In the genomic region with DNA sequence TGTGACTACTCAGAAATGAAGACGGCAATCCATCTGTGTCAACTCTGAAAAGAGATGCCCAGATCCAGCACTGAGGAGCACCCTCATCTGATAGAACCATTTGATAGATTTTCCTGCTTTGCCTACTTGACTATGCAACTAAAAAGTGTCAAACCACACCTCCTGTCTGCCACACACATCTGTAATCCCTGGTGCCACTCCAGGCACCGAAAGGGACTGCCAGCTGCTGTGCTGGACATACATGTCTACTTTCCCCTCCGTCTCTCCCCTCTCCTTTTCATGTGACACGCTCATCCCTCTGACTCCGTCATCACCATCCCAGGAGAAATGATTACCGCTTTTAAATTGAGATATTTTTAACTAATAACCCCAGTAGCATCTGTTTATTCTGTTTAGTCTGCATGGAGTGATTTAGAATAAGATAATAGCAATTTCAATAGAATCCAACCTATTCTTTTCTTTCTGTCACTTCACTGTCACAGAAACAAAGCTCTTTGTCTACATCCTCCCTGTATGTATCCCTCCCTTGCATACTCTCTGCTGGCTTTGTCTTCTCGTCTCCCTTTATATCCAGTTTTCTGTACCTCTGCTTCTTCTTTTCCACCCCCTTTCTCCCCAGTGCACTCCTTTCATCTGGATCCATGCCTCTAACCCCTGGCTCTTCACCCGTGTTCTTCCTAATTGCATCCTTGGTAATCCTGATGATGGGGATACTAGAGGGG, we compare ENCODE assay signal across 31 mouse cellular contexts. TPM values are rescaled to one million over a fixed set of nuclear protein-coding genes. Genes with fewer than 3 reads are reported as not detected.
DNase-seq lines count a peak whose midpoint lies in the region; ATAC-seq and TF ChIP-seq lines count a peak whose summit lies in the region.
"Had no signal": no experiment of that assay in that cellular context is flagged by ENCODE, and none has a peak within 500 bp of the region (broad histone marks: within the 10 kb centered on the region; RNA-seq: fewer than 3 reads in every experiment).

No protein-coding gene starts in this region.

- no peak for DNase-seq in forebrain, embryonic 11.5 days (ENCODE audit: low spot score)
- peak; percentile 72 for DNase-seq in heart, adult 11 months
- DNase-seq in heart, adult 2 months, result no peak
- DNase-seq in lung, postnatal 0 days (ENCODE audit: low spot score), result no peak
- DNase-seq in stomach, postnatal 0 days (ENCODE audit: low spot score), result no peak
- DNase-seq: adrenal gland, adult 8-10 months; cerebellum, adult 11 months; cerebellum, adult 9-10 months; cerebellum, postnatal 36 days; gastrocnemius, postnatal 10 days; heart, postnatal 36 days; kidney, adult 9 months; kidney, postnatal 10 days; layer of hippocampus, postnatal 36 days; lung, postnatal 36 days; right cerebral cortex, postnatal 4 days; thymus, adult 18-20 months; thymus, postnatal 25 days had no signal

- H3K4me1 ChIP-seq in forebrain, embryonic 13.5 days, result no peaks in the 10 kb centered on the region
- H3K4me1 ChIP-seq in forebrain, embryonic 11.5 days (replicated peaks; ENCODE audit: control insufficient read depth, insufficient read depth, low read length), result no peaks in the 10 kb centered on the region
- peaks cover 1% of the 10 kb centered on the region; the same call in 1 of the 2 replicates for H3K4me1 ChIP-seq in heart, adult 2 months (ENCODE audit: control insufficient read depth, insufficient read depth, low read length)
- peaks cover 10% of the 10 kb centered on the region; the same call in 1 of the 2 replicates for H3K4me1 ChIP-seq in lung, embryonic 16.5 days (replicated peaks; ENCODE audit: control insufficient read depth, insufficient read depth, low read length)
- H3K4me1 ChIP-seq in lung, postnatal 0 days (ENCODE audit: insufficient read depth, low read depth, low read length), result peaks cover 7% of the 10 kb centered on the region; the same call in 1 of the 2 replicates
- no peaks in the 10 kb centered on the region for H3K4me1 ChIP-seq in stomach, embryonic 16.5 days (ENCODE audit: control insufficient read depth, insufficient read depth, low read length)
- no peaks in the 10 kb centered on the region for H3K4me1 ChIP-seq in stomach, postnatal 0 days (replicated peaks; ENCODE audit: control insufficient read depth, insufficient read depth)
- H3K4me1 ChIP-seq: stomach, embryonic 15.5 days had no signal

- no peak overlapping the region for H3K4me2 ChIP-seq in forebrain, embryonic 13.5 days
- H3K4me2 ChIP-seq in forebrain, embryonic 11.5 days (ENCODE audit: low read depth, low read length, severe bottlenecking), result no peak overlapping the region
- 0 out of 2 replicates have a peak overlapping the region, but pooled peaks have one; percentile 8 for H3K4me2 ChIP-seq in lung, embryonic 16.5 days (ENCODE audit: low read depth, low read length)
- no peak overlapping the region for H3K4me2 ChIP-seq in lung, postnatal 0 days (replicated peaks; ENCODE audit: low read depth, low read length)
- no peak overlapping the region for H3K4me2 ChIP-seq in stomach, embryonic 16.5 days (ENCODE audit: low read depth, low read length)
- no peak overlapping the region for H3K4me2 ChIP-seq in stomach, postnatal 0 days (replicated peaks; ENCODE audit: low read depth)
- H3K4me2 ChIP-seq: embryonic facial prominence, embryonic 12.5 days; heart, embryonic 11.5 days; limb, embryonic 15.5 days; lung, embryonic 14.5 days; neural tube, embryonic 13.5 days; stomach, embryonic 15.5 days had no signal

- no peak for ATAC-seq in forebrain, embryonic 13.5 days
- ATAC-seq in forebrain, embryonic 11.5 days (replicated peaks; ENCODE audit: low FRiP score), result no peak
- ATAC-seq in lung, embryonic 16.5 days (ENCODE audit: low read depth), result no peak
- no peak for ATAC-seq in lung, postnatal 0 days
- ATAC-seq in stomach, embryonic 16.5 days (ENCODE audit: insufficient read depth, low FRiP score), result no peak
- no peak for ATAC-seq in stomach, postnatal 0 days (ENCODE audit: low FRiP score, low TSS enrichment)
- ATAC-seq: intestine, embryonic 16.5 days had no signal

- no peak for TF ChIP-seq POLR2A in heart, adult 2 months (IDR thresholded peaks at IDR 0.05; ENCODE audit: insufficient read depth, low read depth, low read length)

- 0 out of 2 replicates have a peak overlapping the region, but pooled peaks have one; percentile 6 for H3K27ac ChIP-seq in forebrain, embryonic 13.5 days
- no peak overlapping the region for H3K27ac ChIP-seq in forebrain, embryonic 11.5 days (ENCODE audit: low read depth, low read length)
- no peak overlapping the region for H3K27ac ChIP-seq in heart, adult 2 months
- no peak overlapping the region for H3K27ac ChIP-seq in lung, embryonic 16.5 days (ENCODE audit: low read length)
- H3K27ac ChIP-seq in lung, postnatal 0 days (ENCODE audit: low read length), result no peak overlapping the region
- H3K27ac ChIP-seq in stomach, embryonic 16.5 days (ENCODE audit: low read length), result peak overlapping the region; percentile 29; the same call in 1 of the 2 replicates
- no peak overlapping the region for H3K27ac ChIP-seq in stomach, postnatal 0 days (replicated peaks)
- H3K27ac ChIP-seq: embryonic facial prominence, embryonic 12.5 days; limb, embryonic 10.5 days; limb, embryonic 15.5 days; liver, embryonic 14.5 days; neural tube, embryonic 13.5 days; stomach, embryonic 15.5 days had no signal

- no peak overlapping the region for H3K4me3 ChIP-seq in forebrain, embryonic 13.5 days
- no peak overlapping the region for H3K4me3 ChIP-seq in forebrain, embryonic 11.5 days (ENCODE audit: low read depth, low read length)
- no peak overlapping the region for H3K4me3 ChIP-seq in heart, adult 2 months
- H3K4me3 ChIP-seq in lung, embryonic 16.5 days (ENCODE audit: low read length), result no peak overlapping the region
- H3K4me3 ChIP-seq in lung, postnatal 0 days (ENCODE audit: low read depth, low read length), result no peak overlapping the region
- no peak overlapping the region for H3K4me3 ChIP-seq in stomach, embryonic 16.5 days (replicated peaks; ENCODE audit: low read length)
- no peak overlapping the region for H3K4me3 ChIP-seq in stomach, postnatal 0 days (ENCODE audit: low read depth, low read length)
- H3K4me3 ChIP-seq: embryonic facial prominence, embryonic 12.5 days; limb, embryonic 10.5 days; limb, embryonic 15.5 days; neural tube, embryonic 13.5 days; stomach, embryonic 15.5 days had no signal

- H3K9ac ChIP-seq in forebrain, embryonic 13.5 days, result no peak overlapping the region
- no peak overlapping the region for H3K9ac ChIP-seq in forebrain, embryonic 11.5 days (ENCODE audit: low read length)
- H3K9ac ChIP-seq in heart, adult 2 months (ENCODE audit: low read depth, low read length), result no peak overlapping the region
- no peak overlapping the region for H3K9ac ChIP-seq in lung, embryonic 16.5 days (ENCODE audit: low read length)
- no peak overlapping the region for H3K9ac ChIP-seq in lung, postnatal 0 days (replicated peaks; ENCODE audit: low read depth)
- H3K9ac ChIP-seq in stomach, embryonic 16.5 days (ENCODE audit: low read length), result no peak overlapping the region
- no peak overlapping the region for H3K9ac ChIP-seq in stomach, postnatal 0 days (ENCODE audit: low read length)
- H3K9ac ChIP-seq: embryonic facial prominence, embryonic 12.5 days; limb, embryonic 15.5 days; liver, embryonic 14.5 days; lung, embryonic 14.5 days; neural tube, embryonic 13.5 days; stomach, embryonic 15.5 days had no signal

- H3K27me3 ChIP-seq in forebrain, embryonic 13.5 days, result no peaks in the 10 kb centered on the region
- H3K27me3 ChIP-seq in forebrain, embryonic 11.5 days (ENCODE audit: control insufficient read depth, insufficient read depth, low read length), result no peaks in the 10 kb centered on the region
- no peaks in the 10 kb centered on the region for H3K27me3 ChIP-seq in heart, adult 2 months (ENCODE audit: control insufficient read depth, insufficient read depth, low read length)
- H3K27me3 ChIP-seq in lung, embryonic 16.5 days (ENCODE audit: control insufficient read depth, insufficient read depth, low read depth, low read length), result no peaks in the 10 kb centered on the region
- no peaks in the 10 kb centered on the region for H3K27me3 ChIP-seq in lung, postnatal 0 days (replicated peaks; ENCODE audit: insufficient read depth, low read length)
- no peaks in the 10 kb centered on the region for H3K27me3 ChIP-seq in stomach, embryonic 16.5 days (ENCODE audit: control insufficient read depth, insufficient read depth, low read length)
- no peaks in the 10 kb centered on the region for H3K27me3 ChIP-seq in stomach, postnatal 0 days (ENCODE audit: control insufficient read depth, insufficient read depth, low read length)
- H3K27me3 ChIP-seq: embryonic facial prominence, embryonic 12.5 days; limb, embryonic 15.5 days; neural tube, embryonic 13.5 days; stomach, embryonic 15.5 days had no signal

- 69% methylated on average over 8 of the region's 8 CpGs for WGBS in forebrain, embryonic 13.5 days
- 77% methylated on average over 8 of the region's 8 CpGs for WGBS in forebrain, embryonic 11.5 days
- WGBS in heart, adult 2 months, result 68% methylated on average over 8 of the region's 8 CpGs
- 73% methylated on average over 8 of the region's 8 CpGs for WGBS in lung, embryonic 16.5 days
- 72% methylated on average over 8 of the region's 8 CpGs for WGBS in lung, postnatal 0 days
- 70% methylated on average over 8 of the region's 8 CpGs for WGBS in stomach, embryonic 16.5 days
- 78% methylated on average over 8 of the region's 8 CpGs for WGBS in stomach, postnatal 0 days

- intact Hi-C loops in heart, adult 2 months (cut with DNase I), result no loop called here

- no peaks in the 10 kb centered on the region for H3K9me3 ChIP-seq in forebrain, embryonic 13.5 days (replicated peaks)
- no peaks in the 10 kb centered on the region for H3K9me3 ChIP-seq in forebrain, embryonic 11.5 days (ENCODE audit: control insufficient read depth, low read length)
- H3K9me3 ChIP-seq in lung, embryonic 16.5 days (ENCODE audit: control insufficient read depth, low read length), result no peaks in the 10 kb centered on the region
- no peaks in the 10 kb centered on the region for H3K9me3 ChIP-seq in lung, postnatal 0 days (ENCODE audit: low read length)
- H3K9me3 ChIP-seq in stomach, embryonic 16.5 days (replicated peaks; ENCODE audit: control insufficient read depth, low read length), result no peaks in the 10 kb centered on the region
- no peaks in the 10 kb centered on the region for H3K9me3 ChIP-seq in stomach, postnatal 0 days (ENCODE audit: control insufficient read depth, low read length)
- H3K9me3 ChIP-seq: embryonic facial prominence, embryonic 12.5 days; G1E; limb, embryonic 10.5 days; limb, embryonic 15.5 days; neural tube, embryonic 13.5 days; stomach, embryonic 15.5 days had no signal

- no peaks in the 10 kb centered on the region for H3K36me3 ChIP-seq in forebrain, embryonic 13.5 days (ENCODE audit: poor library complexity, severe bottlenecking)
- H3K36me3 ChIP-seq in forebrain, embryonic 11.5 days (ENCODE audit: control insufficient read depth, insufficient read depth, low read length), result no peaks in the 10 kb centered on the region
- H3K36me3 ChIP-seq in heart, adult 2 months (ENCODE audit: control insufficient read depth, insufficient read depth, low read length), result no peaks in the 10 kb centered on the region
- H3K36me3 ChIP-seq in lung, embryonic 16.5 days (ENCODE audit: control insufficient read depth, insufficient read depth, low read length), result no peaks in the 10 kb centered on the region
- no peaks in the 10 kb centered on the region for H3K36me3 ChIP-seq in lung, postnatal 0 days (ENCODE audit: insufficient read depth, low read length)
- no peaks in the 10 kb centered on the region for H3K36me3 ChIP-seq in stomach, embryonic 16.5 days (ENCODE audit: control insufficient read depth, insufficient read depth, low read length)
- H3K36me3 ChIP-seq in stomach, postnatal 0 days (ENCODE audit: control insufficient read depth, insufficient read depth, low read length), result no peaks in the 10 kb centered on the region
- H3K36me3 ChIP-seq: embryonic facial prominence, embryonic 12.5 days; G1E; limb, embryonic 10.5 days; limb, embryonic 15.5 days; neural tube, embryonic 13.5 days; stomach, embryonic 15.5 days had no signal

- TF ChIP-seq CTCF in heart, adult 2 months (IDR thresholded peaks at IDR 0.05), result no peak
- TF ChIP-seq CTCF in lung, postnatal 0 days (IDR thresholded peaks at IDR 0.05), result no peak
- TF ChIP-seq CTCF in stomach, postnatal 0 days (IDR thresholded peaks at IDR 0.05; ENCODE audit: low read depth), result no peak

- H3K79me2 ChIP-seq in heart, adult 2 months (replicated peaks; ENCODE audit: control insufficient read depth, insufficient read depth, low read length), result no peaks in the 10 kb centered on the region

- TF ChIP-seq EP300 in heart, adult 2 months (IDR thresholded peaks at IDR 0.05; ENCODE audit: insufficient read depth, low read depth, low read length), result no peak
- no peak for TF ChIP-seq EP300 in lung, postnatal 0 days (IDR thresholded peaks at IDR 0.05)
- TF ChIP-seq EP300 in stomach, postnatal 0 days (optimal IDR thresholded peaks at IDR 0.05), result no peak

RNA-seq across cellular contexts. Expression of gene Nedd9, which starts 5.0 kb away (rescaled TPM):
- 19.5 and 22.2 TPM in 2 replicates for polyA plus RNA-seq in forebrain, embryonic 13.5 days (2015; fragmentation: Nextera tagmentation; extraction: Ambion mirVana)
- 26.7 and 27.0 TPM in 2 replicates for polyA plus RNA-seq in forebrain, embryonic 11.5 days (2014; fragmentation: Nextera tagmentation; extraction: Ambion mirVana)
- total RNA-seq in heart, adult 2 months (2021), result 10 to 100 TPM; 26.7 to 28.9 TPM
- polyA plus RNA-seq in heart, adult 2 months (2012; rRNA removed), result 15.2 and 24.7 TPM in 2 replicates
- polyA plus RNA-seq in lung, embryonic 16.5 days (2015; fragmentation: Nextera tagmentation; extraction: Ambion mirVana), result 76.1 and 77.6 TPM in 2 replicates
- polyA plus RNA-seq in lung, postnatal 0 days (2015; fragmentation: Nextera tagmentation; extraction: Ambion mirVana), result 79.1 and 79.3 TPM in 2 replicates
- polyA plus RNA-seq in stomach, embryonic 16.5 days (2015; fragmentation: Nextera tagmentation; extraction: Ambion mirVana), result 25.0 and 28.3 TPM in 2 replicates
- 17.1 and 20.3 TPM in 2 replicates for polyA plus RNA-seq in stomach, postnatal 0 days (2015; fragmentation: Nextera tagmentation; extraction: Ambion mirVana)
- polyA plus RNA-seq: G1E had no signal

Comparison
In these comparisons a context has a peak if more than half of its experiments do, and no peak if none do; other contexts are left out.
1. H3K27ac ChIP-seq: peak in forebrain, embryonic 13.5 days (single experiment) and stomach, embryonic 16.5 days (single experiment); none in forebrain, embryonic 11.5 days (single experiment), heart, adult 2 months (single experiment), lung, embryonic 16.5 days (single experiment), lung, postnatal 0 days (single experiment) and stomach, postnatal 0 days (single experiment).